17 mouse cellular contexts compared by ENCODE assay signal in the genomic region with DNA sequence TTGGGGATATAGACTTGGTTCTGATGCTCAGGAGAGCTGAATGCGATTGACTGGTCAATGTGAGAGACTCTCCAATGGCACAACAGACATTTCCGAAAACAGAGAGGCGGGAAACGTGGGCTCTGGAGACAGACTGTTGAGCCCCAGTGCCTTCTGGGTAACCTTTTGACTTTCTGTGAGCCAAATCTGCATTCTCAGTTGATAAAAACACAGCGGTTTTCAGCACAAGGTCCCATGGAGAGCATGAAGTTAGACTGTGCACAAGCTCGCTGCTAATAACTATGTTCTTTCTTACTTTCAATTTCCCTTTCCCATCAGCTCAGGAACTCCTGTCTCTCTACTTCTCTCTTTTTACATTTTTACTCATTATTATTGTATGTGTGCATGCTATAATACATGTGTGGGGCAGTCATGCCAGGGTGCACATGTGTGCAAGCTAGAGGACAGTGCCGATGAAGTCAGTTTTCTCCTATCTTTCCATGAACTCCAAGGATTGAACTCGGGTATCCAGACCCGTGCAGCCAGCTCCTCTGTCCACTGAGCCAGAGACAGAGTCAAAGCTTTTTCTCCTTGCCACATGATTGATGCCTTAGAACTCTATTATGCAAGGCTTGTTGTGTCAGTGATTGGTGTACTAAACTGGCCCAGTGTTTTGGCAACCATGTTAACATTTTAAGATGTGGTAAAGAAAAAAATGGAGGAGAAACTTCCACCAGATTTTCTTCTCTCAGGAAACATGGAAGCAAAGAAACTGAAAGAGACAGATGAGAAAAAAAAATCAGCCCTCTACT. TPM values are rescaled to one million over a fixed set of nuclear protein-coding genes. Genes with fewer than 3 reads are reported as not detected.
DNase-seq lines count a peak whose midpoint lies in the region; ATAC-seq and TF ChIP-seq lines count a peak whose summit lies in the region.
"Had no signal": no experiment of that assay in that cellular context is flagged by ENCODE, and none has a peak within 500 bp of the region (broad histone marks: within the 10 kb centered on the region; RNA-seq: fewer than 3 reads in every experiment).

No protein-coding gene starts in this region.

- 58% methylated on average over 9 of the region's 9 CpGs for WGBS in thymus, adult 2 months
- 85% methylated on average over 9 of the region's 9 CpGs for WGBS in cerebellum, adult 2 months

- peak; percentile 47 for ATAC-seq in megakaryocyte, adult 5-6 weeks (ENCODE audit: poor library complexity, severe bottlenecking)
- ATAC-seq: Patski had no signal

- peaks cover 24% of the 10 kb centered on the region for H3K4me1 ChIP-seq in thymus, adult 2 months (replicated peaks; ENCODE audit: control insufficient read depth, insufficient read depth, low read length)
- no peaks in the 10 kb centered on the region for H3K4me1 ChIP-seq in cerebellum, adult 2 months (ENCODE audit: control insufficient read depth, insufficient read depth, low read length)
- H3K4me1 ChIP-seq: heart, embryonic 10.5 days; hindbrain, embryonic 12.5 days; neural tube, embryonic 13.5 days had no signal

- no peaks in the 10 kb centered on the region for H3K36me3 ChIP-seq in thymus, adult 2 months (ENCODE audit: control insufficient read depth, insufficient read depth, low read length)
- H3K36me3 ChIP-seq: heart, embryonic 10.5 days; hindbrain, embryonic 12.5 days; neural tube, embryonic 13.5 days had no signal

- H3K4me3 ChIP-seq in thymus, adult 2 months (ENCODE audit: control insufficient read depth, insufficient read depth, low read length): no peak overlapping the region
- no peak overlapping the region for H3K4me3 ChIP-seq in cerebellum, adult 2 months (replicated peaks; ENCODE audit: insufficient read depth, low read depth, low read length)
- H3K4me3 ChIP-seq: heart, embryonic 10.5 days; hindbrain, embryonic 12.5 days; layer of hippocampus, adult 2 months; neural tube, embryonic 13.5 days had no signal

- H3K27me3 ChIP-seq in thymus, adult 2 months (ENCODE audit: control insufficient read depth, insufficient read depth, low read length): no peaks in the 10 kb centered on the region
- H3K27me3 ChIP-seq in cerebellum, adult 2 months (ENCODE audit: control insufficient read depth, insufficient read depth, low read length): no peaks in the 10 kb centered on the region
- H3K27me3 ChIP-seq: hindbrain, embryonic 12.5 days; neural tube, embryonic 13.5 days had no signal

- peak; percentile 8 to 26 for DNase-seq in heart, adult 18-20 months
- no peak for DNase-seq in heart, postnatal 25 days (ENCODE audit: low spot score)
- no peak for DNase-seq in thymus, adult 2 months
- DNase-seq in thymus, postnatal 14 days: no peak
- DNase-seq in cerebellum, adult 2 months: no peak
- DNase-seq in layer of hippocampus, adult 11-12 months (ENCODE audit: low spot score): no peak
- DNase-seq in right cerebral cortex, postnatal 25 days: no peak
- DNase-seq: adrenal gland, postnatal 10 days; cerebellum, adult 18-20 months; kidney, adult 9 months had no signal

- no peak for TF ChIP-seq POLR2A in thymus, adult 2 months (IDR thresholded peaks at IDR 0.05; ENCODE audit: control insufficient read depth, extremely low read depth, insufficient read depth, low read length, poor library complexity)
- no peak for TF ChIP-seq POLR2A in cerebellum, adult 2 months (IDR thresholded peaks at IDR 0.05; ENCODE audit: borderline replicate concordance, insufficient read depth, low read length)

- H3K27ac ChIP-seq in thymus, adult 2 months (ENCODE audit: control insufficient read depth, insufficient read depth, low read length): peak overlapping the region; percentile 59
- H3K27ac ChIP-seq in cerebellum, adult 2 months (ENCODE audit: insufficient read depth, low read length): no peak overlapping the region
- H3K27ac ChIP-seq: heart, embryonic 10.5 days; hindbrain, embryonic 12.5 days; layer of hippocampus, adult 2 months; liver, embryonic 14.5 days; neural tube, embryonic 13.5 days had no signal

- no peak for TF ChIP-seq CTCF in thymus, adult 2 months (IDR thresholded peaks at IDR 0.05; ENCODE audit: borderline replicate concordance, control insufficient read depth, extremely low read depth, insufficient read depth, low read length, poor library complexity)
- TF ChIP-seq CTCF in cerebellum, adult 2 months (IDR thresholded peaks at IDR 0.05; ENCODE audit: borderline replicate concordance, insufficient read depth, low read depth, low read length): no peak

- intact Hi-C loops in heart, postnatal 25 days (cut with DNase I): no loop called here

RNA-seq across cellular contexts. Expression of a gene that starts 13.2 kb away (rescaled TPM):
- total RNA-seq in heart, adult 18-20 months (2021): 1 to 10 TPM; 2.6 to 3.9 TPM
- 1 to 10 TPM; 3.7 to 4.2 TPM for total RNA-seq in heart, postnatal 25 days (2021)
- polyA plus RNA-seq in thymus, adult 2 months (2012; rRNA removed): 8.0 and 11.5 TPM in 2 replicates
- 21.0 and 22.1 TPM in 2 replicates for total RNA-seq in megakaryocyte, adult 5-6 weeks (2015)
- total RNA-seq in megakaryocyte, adult 5-6 weeks (2017): 21.7 and 26.2 TPM in 2 replicates
- polyA plus RNA-seq in cerebellum, adult 2 months (2012; rRNA removed): 2.6 and 3.0 TPM in 2 replicates

Comparison
In these comparisons a context has a peak if more than half of its experiments do, and no peak if none do; other contexts are left out.
1. DNase-seq: peak in heart, adult 18-20 months (2 of 2); none in heart, postnatal 25 days (single experiment), thymus, adult 2 months (single experiment), thymus, postnatal 14 days (single experiment), cerebellum, adult 2 months (0 of 2), layer of hippocampus, adult 11-12 months (single experiment) and right cerebral cortex, postnatal 25 days (single experiment).
2. RNA of a gene that starts 13.2 kb away (total RNA-seq): 21.0 to 26.2 TPM in megakaryocyte, adult 5-6 weeks; 3.7 to 4.2 TPM in heart, postnatal 25 days and 2.6 to 3.9 TPM in heart, adult 18-20 months; every median in the first group is over 4 times any median in the second.